Mouse (Mus musculus) kidney, embryonic 14.5 days (tissue): ENCODE results near the gene Ostc. TPM values are rescaled to one million over a fixed set of nuclear protein-coding genes. Genes with fewer than 3 reads are reported as not detected.
A peak's percentile ranks its signal among the peaks of the same experiment; 100 is the strongest.

ENCODE experiments used
- ATAC-seq: fragments of 200-750 bp; cut with Nextera tagmentation; 2 replicates; pipeline ENCODE4 v1.8.0; 2017; ENCODE audit warnings: moderate number of reproducible peaks, mild to moderate bottlenecking, moderate TSS enrichment, moderate library complexity; ENCODE audit not compliant: low FRiP score, low TSS enrichment
- H3K27ac ChIP-seq: fragments of 300-500 bp; sonication (generic); 2 replicates; pipeline ENCODE4 v1.5.1; 2014; ENCODE audit warnings: low read depth, mild to moderate bottlenecking, low read length, moderate library complexity, mixed read lengths
- H3K27me3 ChIP-seq: fragments of 300-500 bp; sonication (generic); 2 replicates; pipeline ENCODE4 v1.6.1; 2014; ENCODE audit warnings: mild to moderate bottlenecking, low read length; ENCODE audit not compliant: control insufficient read depth, insufficient read depth
- H3K36me3 ChIP-seq: fragments of 300-500 bp; sonication (generic); 2 replicates; pipeline ENCODE4 v1.6.1; 2014; ENCODE audit warnings: low read length, mixed read lengths; ENCODE audit not compliant: control insufficient read depth, insufficient read depth
- H3K4me1 ChIP-seq: fragments of 300-500 bp; sonication (generic); 2 replicates; pipeline ENCODE4 v1.6.1; 2014; ENCODE audit warnings: low read length, mixed read lengths; ENCODE audit not compliant: control insufficient read depth, insufficient read depth
- H3K4me2 ChIP-seq: fragments of 300-500 bp; sonication (generic); replicated peaks from 2 replicates; pipeline ENCODE4 v1.6.1; 2014; ENCODE audit warnings: low read depth, mild to moderate bottlenecking, low read length
- H3K4me3 ChIP-seq: fragments of 300-500 bp; sonication (generic); 2 replicates; pipeline ENCODE4 v1.5.1; 2014; ENCODE audit warnings: mild to moderate bottlenecking, low read length
- H3K9ac ChIP-seq: fragments of 300-500 bp; sonication (generic); 2 replicates; pipeline ENCODE4 v1.6.1; 2014; ENCODE audit warnings: low read depth, mild to moderate bottlenecking, low read length, moderate library complexity
- H3K9me3 ChIP-seq: fragments of 300-500 bp; sonication (generic); 2 replicates; pipeline ENCODE4 v1.6.1; 2016; ENCODE audit warnings: low read length; ENCODE audit not compliant: control insufficient read depth
- WGBS: fragments of 180-500 bp; shearing (Covaris S2); extraction: QIAGEN DNeasy Blood & Tissue Kit; methylation state at CpG from one replicate; pipeline ENCODE4 v1.1.7; 2014; 5-methylcytosine and 5-hydroxymethylcytosine counted together
- polyA plus RNA-seq: library from polyadenylated mRNA; unstranded; fragments of >200 nt; fragmentation: Nextera tagmentation; extraction: Ambion mirVana; gene quantifications from 2 replicates; pipeline ENCODE4 v1.2.1, GENCODE M21; 2014

Ostc gene
- polyA plus RNA-seq, 1 experiment from 2014 or later = 386 TPM

GRCm38 (mm10) chr3:130730189-130730653 lies 21.0 kb upstream of the Ostc start, which contains the start of gene Rpl34:
Gene Rpl34, minus strand, starts transcription at chr3:130730398.
- Histone ChIP-seq H3K9me3 (no peaks in the 10 kb centered on the region), H3K27me3 (no peaks in the 10 kb centered on the region), H3K4me1 (peaks cover 12% of the 10 kb centered on the region), H3K4me2 (peak within 1 kb of the TSS; percentile 73), H3K9ac (peak within 1 kb of the TSS; percentile 88), H3K4me3 (peak within 1 kb of the TSS; percentile 67), H3K36me3 (peaks cover 38% of the 10 kb centered on the region), H3K27ac (peak within 1 kb of the TSS; percentile 37)
- peak; percentile 99 for ATAC-seq
- under 1% methylated on average over 45 of the region's 45 CpGs for WGBS

DNA sequence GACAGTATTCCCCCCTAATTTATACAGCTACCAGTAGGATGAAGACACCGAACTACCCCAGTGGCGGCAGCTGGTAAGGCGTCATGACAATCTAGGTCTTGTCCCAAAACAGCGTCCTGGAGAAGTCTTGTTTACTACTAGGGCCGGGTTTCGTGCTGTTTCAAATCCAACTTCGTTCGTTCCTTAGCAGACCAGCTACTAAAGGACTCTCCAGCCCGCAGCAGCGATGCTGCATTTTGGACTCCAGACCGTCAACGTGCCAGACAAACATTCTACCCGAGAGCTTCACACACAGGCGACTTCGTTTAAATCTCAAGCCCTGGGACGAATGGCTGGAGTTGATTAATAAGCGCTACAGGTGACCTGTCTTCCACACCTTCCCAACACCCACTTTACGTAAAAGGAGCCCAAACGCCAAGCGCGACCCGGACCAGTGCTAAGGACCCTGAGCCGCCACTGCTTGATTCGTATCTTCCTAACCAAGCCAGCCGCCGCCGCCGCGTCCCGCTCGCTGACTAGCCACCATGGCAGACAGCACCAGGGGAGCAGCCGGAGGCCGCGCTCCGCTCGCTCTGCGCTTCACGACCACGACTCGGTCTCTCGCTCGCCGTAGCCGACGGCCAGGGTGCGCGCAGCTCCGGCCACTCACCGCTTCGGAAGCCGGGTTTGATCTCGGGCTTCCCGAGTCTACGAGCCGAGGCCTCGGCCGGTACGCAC lies 20.4 kb upstream of the Ostc start:
- Histone ChIP-seq H3K36me3 (peaks cover 39% of the 10 kb centered on the region), H3K27me3 (no peaks in the 10 kb centered on the region), H3K4me3 (peak overlapping the region; percentile 67), H3K9ac (peak overlapping the region; percentile 88), H3K4me1 (peaks cover 12% of the 10 kb centered on the region), H3K4me2 (peak overlapping the region; percentile 73), H3K9me3 (no peaks in the 10 kb centered on the region), H3K27ac (peak overlapping the region; percentile 27)
- peak; percentile 41 for ATAC-seq
- WGBS = under 1% methylated on average over 58 of the region's 58 CpGs

GRCm38 (mm10) chr3:130727676-130728075 lies 18.4 kb upstream of the Ostc start:
- H3K4me1 ChIP-seq = peaks cover 12% of the 10 kb centered on the region
- no peak overlapping the region for H3K9ac ChIP-seq
- H3K4me3 ChIP-seq = no peak overlapping the region
- H3K27ac ChIP-seq = no peak overlapping the region
- no peak for ATAC-seq
- H3K36me3 ChIP-seq = peaks cover 43% of the 10 kb centered on the region
- WGBS = 84% methylated on average over 4 of the region's 4 CpGs
- H3K9me3 ChIP-seq = no peaks in the 10 kb centered on the region
- H3K27me3 ChIP-seq = no peaks in the 10 kb centered on the region
- no peak overlapping the region for H3K4me2 ChIP-seq

DNA sequence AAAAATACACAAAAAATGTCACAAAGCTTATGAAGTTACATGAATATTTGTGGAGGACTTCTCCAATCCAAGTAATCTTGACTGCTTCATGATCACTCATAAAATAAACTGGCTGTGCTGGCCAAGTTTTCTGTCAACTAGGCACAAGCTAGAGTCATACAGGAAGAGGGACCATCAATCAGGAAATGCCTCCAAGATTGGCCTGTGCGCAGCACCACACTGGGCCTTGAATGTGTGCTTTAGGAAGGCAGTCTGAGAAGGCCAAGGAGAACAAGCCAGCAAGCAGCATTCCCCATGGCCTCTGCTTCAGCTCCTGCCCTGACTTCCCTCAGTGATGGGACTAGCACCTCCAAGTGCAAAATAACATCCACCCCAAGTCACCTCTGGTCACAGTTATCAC lies 17.8 kb upstream of the Ostc start:
- Histone ChIP-seq H3K9me3 (no peaks in the 10 kb centered on the region), H3K4me3 (no peak overlapping the region), H3K27me3 (no peaks in the 10 kb centered on the region), H3K36me3 (peaks cover 43% of the 10 kb centered on the region), H3K4me2 (no peak overlapping the region), H3K4me1 (peaks cover 12% of the 10 kb centered on the region), H3K27ac (no peak overlapping the region), H3K9ac (no peak overlapping the region)
- ATAC-seq = no peak
- WGBS = 70% methylated on average over 1 of the region's 1 CpGs

DNA sequence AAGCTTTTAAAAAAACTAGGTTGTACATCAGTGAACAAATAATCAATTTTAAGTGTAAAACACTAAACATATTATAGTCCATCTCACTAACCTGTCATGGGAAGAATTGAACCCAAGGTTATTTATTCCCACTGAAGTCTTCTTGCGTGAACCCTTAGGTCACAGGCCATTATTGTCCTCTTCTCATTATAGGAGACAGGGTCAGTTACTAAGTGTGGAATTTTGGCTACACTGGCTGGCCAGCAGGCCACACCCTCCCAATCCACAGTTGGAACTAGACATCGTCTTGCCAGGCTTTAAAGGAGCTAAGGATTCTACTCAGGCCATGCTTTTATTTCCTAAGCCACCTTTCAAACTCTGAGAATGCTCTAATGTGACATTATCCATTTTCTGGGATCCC lies 16.5 kb upstream of the Ostc start:
- Histone ChIP-seq H3K4me1 (peaks cover 12% of the 10 kb centered on the region), H3K9me3 (no peaks in the 10 kb centered on the region), H3K27ac (no peak overlapping the region), H3K4me2 (no peak overlapping the region), H3K4me3 (no peak overlapping the region), H3K27me3 (no peaks in the 10 kb centered on the region), H3K9ac (no peak overlapping the region), H3K36me3 (peaks cover 43% of the 10 kb centered on the region)
- 72% methylated on average over 2 of the region's 2 CpGs for WGBS
- ATAC-seq = no peak

DNA sequence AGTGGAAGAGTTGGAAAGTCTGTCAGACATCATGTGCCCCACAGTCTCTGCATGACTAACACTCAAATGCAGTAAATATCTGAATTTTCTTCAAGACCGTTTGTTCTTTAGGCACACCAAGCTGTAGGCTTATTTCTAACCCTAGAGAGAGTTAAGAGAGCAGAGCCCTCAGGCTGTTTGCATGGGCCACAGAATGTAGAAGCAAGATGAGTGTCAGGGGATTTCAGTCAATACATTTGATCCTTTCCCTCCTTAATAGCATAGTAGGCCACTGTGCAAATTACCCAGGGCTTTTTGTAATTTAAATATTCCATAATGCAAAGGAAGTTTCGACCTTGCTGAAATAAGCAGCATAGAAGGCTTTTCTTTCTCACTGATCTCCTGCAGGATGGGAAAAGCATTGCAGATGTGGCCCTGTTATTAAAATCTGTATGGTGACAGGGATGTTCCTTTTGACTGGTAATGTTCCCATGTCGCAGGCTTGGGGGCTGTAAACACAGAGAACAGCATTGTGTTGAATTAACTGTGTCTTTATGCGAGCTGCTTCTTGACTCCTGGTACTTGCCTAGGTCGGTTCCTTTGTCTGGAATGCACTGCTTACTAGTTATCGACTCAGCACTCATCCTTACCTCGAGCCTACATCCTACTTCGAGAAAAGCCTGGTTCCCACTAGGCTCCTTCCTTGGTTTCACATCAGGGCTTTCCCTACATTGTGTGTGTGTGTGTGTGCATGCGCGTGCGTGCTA lies 13.7 kb upstream of the Ostc start:
- no peak overlapping the region for H3K9ac ChIP-seq
- peaks cover 2% of the 10 kb centered on the region for H3K4me1 ChIP-seq
- 82% methylated on average over 11 of the region's 11 CpGs for WGBS
- no peak for ATAC-seq
- H3K4me3 ChIP-seq = no peak overlapping the region
- H3K4me2 ChIP-seq = no peak overlapping the region
- peaks cover 32% of the 10 kb centered on the region for H3K36me3 ChIP-seq
- no peaks in the 10 kb centered on the region for H3K27me3 ChIP-seq
- H3K9me3 ChIP-seq = no peaks in the 10 kb centered on the region
- H3K27ac ChIP-seq = no peak overlapping the region

GRCm38 (mm10) chr3:130720225-130720624 lies 11.0 kb upstream of the Ostc start:
- Histone ChIP-seq H3K9me3 (no peaks in the 10 kb centered on the region), H3K9ac (no peak overlapping the region), H3K27me3 (no peaks in the 10 kb centered on the region), H3K27ac (no peak overlapping the region), H3K36me3 (peaks cover 5% of the 10 kb centered on the region; the same call in 1 of the 2 replicates), H3K4me2 (no peak overlapping the region), H3K4me1 (no peaks in the 10 kb centered on the region), H3K4me3 (no peak overlapping the region)
- no peak for ATAC-seq
- WGBS = 81% methylated on average over 4 of the region's 4 CpGs

- H3K27ac ChIP-seq = no peak overlapping the region
- 0 out of 2 replicates have a peak, but pooled peaks cover 3% of the 10 kb centered on the region for H3K4me1 ChIP-seq
- no peak overlapping the region for H3K4me3 ChIP-seq
- H3K27me3 ChIP-seq = no peaks in the 10 kb centered on the region
- no peak overlapping the region for H3K4me2 ChIP-seq
- no peak overlapping the region for H3K9ac ChIP-seq
- WGBS = 83% methylated on average over 4 of the region's 4 CpGs
- ATAC-seq = no peak
- no peaks in the 10 kb centered on the region for H3K9me3 ChIP-seq
- no peaks in the 10 kb centered on the region for H3K36me3 ChIP-seq
Observed at GRCm38 (mm10) chr3:130718871-130719270, 9.6 kb upstream of the Ostc start.

GRCm38 (mm10) chr3:130716555-130716954 lies 7.3 kb upstream of the Ostc start:
- Histone ChIP-seq H3K36me3 (no peaks in the 10 kb centered on the region), H3K27ac (no peak overlapping the region), H3K4me3 (no peak overlapping the region), H3K9ac (no peak overlapping the region), H3K27me3 (no peaks in the 10 kb centered on the region), H3K9me3 (no peaks in the 10 kb centered on the region), H3K4me1 (0 out of 2 replicates have a peak, but pooled peaks cover 3% of the 10 kb centered on the region), H3K4me2 (no peak overlapping the region)
- WGBS = 90% methylated on average over 7 of the region's 7 CpGs
- ATAC-seq = no peak
